Mouse (Mus musculus) cerebellum, postnatal 4 days (tissue): ENCODE data around the gene Gm20388.

Source experiments
- DNase-seq, 2 experiments: peaks; one replicate each; pipeline ENCODE4 v3.0.0; 2022; ENCODE audit warnings: low spot score in 2 of 2, mixed read lengths in 1 of 2

Gene Gm20388

GRCm38 (mm10) chr8:121734262-121734661 lies 1823.6 kb downstream of the Gm20388 start:
- no peak for DNase-seq

GRCm38 (mm10) chr8:121736236-121736635 lies 1825.6 kb downstream of the Gm20388 start:
- DNase-seq = no peak

- no peak for DNase-seq
Observed at GRCm38 (mm10) chr8:121740721-121741120, 1830.1 kb downstream of the Gm20388 start.

- DNase-seq = no peak
Observed at GRCm38 (mm10) chr8:121749501-121749900, 1838.9 kb downstream of the Gm20388 start.

- DNase-seq = no peak
Observed at GRCm38 (mm10) chr8:121750512-121750911, 1839.9 kb downstream of the Gm20388 start.

- DNase-seq = peak; percentile 85 to 90
Observed at GRCm38 (mm10) chr8:121751407-121751806, 1840.8 kb downstream of the Gm20388 start.

- DNase-seq = no peak
Observed at GRCm38 (mm10) chr8:121758470-121758869, 1847.8 kb downstream of the Gm20388 start.

- no peak for DNase-seq
Observed at GRCm38 (mm10) chr8:121760484-121760883, 1849.8 kb downstream of the Gm20388 start.

- no peak for DNase-seq
Observed at GRCm38 (mm10) chr8:121761480-121761879, 1850.8 kb downstream of the Gm20388 start.

- DNase-seq = peak in 1 of 2 experiments; percentile 18
Observed at GRCm38 (mm10) chr8:121762999-121763699, 1852.5 kb downstream of the Gm20388 start.

- DNase-seq = no peak
Observed at GRCm38 (mm10) chr8:121763700-121764013, 1853.0 kb downstream of the Gm20388 start.

- DNase-seq = no peak
Observed at GRCm38 (mm10) chr8:121765594-121766138, 1855.0 kb downstream of the Gm20388 start.

GRCm38 (mm10) chr8:121769095-121769494 lies 1858.5 kb downstream of the Gm20388 start:
- DNase-seq = no peak

- DNase-seq = no peak
Observed at GRCm38 (mm10) chr8:121769621-121770020, 1859.0 kb downstream of the Gm20388 start.

- no peak for DNase-seq
Observed at GRCm38 (mm10) chr8:121770845-121771752, 1860.5 kb downstream of the Gm20388 start.

- DNase-seq = no peak
Observed at GRCm38 (mm10) chr8:121773876-121774275, 1863.2 kb downstream of the Gm20388 start.

- no peak for DNase-seq
Observed at GRCm38 (mm10) chr8:121782493-121782892, 1871.9 kb downstream of the Gm20388 start.

GRCm38 (mm10) chr8:121786542-121786941 lies 1875.9 kb downstream of the Gm20388 start:
- no peak for DNase-seq

GRCm38 (mm10) chr8:121788786-121789185 lies 1878.1 kb downstream of the Gm20388 start:
- no peak for DNase-seq

GRCm38 (mm10) chr8:121792159-121792558 lies 1881.5 kb downstream of the Gm20388 start:
- DNase-seq = no peak

- DNase-seq = no peak
Observed at GRCm38 (mm10) chr8:121792627-121793026, 1882.0 kb downstream of the Gm20388 start.

- DNase-seq = no peak
Observed at GRCm38 (mm10) chr8:121794151-121794550, 1883.5 kb downstream of the Gm20388 start.

GRCm38 (mm10) chr8:121795461-121795860 lies 1884.8 kb downstream of the Gm20388 start:
- DNase-seq = no peak
